Comparison of ENCODE assay signal across 18 mouse cellular contexts in genomic region chr10:118617291-118618044, GRCm38 (mm10).
DNase-seq lines count a peak whose midpoint lies in the region; ATAC-seq lines count a peak whose summit lies in the region.
"Had no signal": no experiment of that assay in that cellular context is flagged by ENCODE, and none has a peak within 500 bp of the region (broad histone marks: within the 10 kb centered on the region; RNA-seq: fewer than 3 reads in every experiment).

No protein-coding gene starts in this region.

- no peak overlapping the region for H3K27ac ChIP-seq in limb, embryonic 13.5 days
- H3K27ac ChIP-seq in limb, embryonic 10.5 days: no peak overlapping the region
- no peak overlapping the region for H3K27ac ChIP-seq in hindbrain, embryonic 16.5 days (ENCODE audit: low read depth, low read length)
- H3K27ac ChIP-seq: embryonic facial prominence, embryonic 15.5 days; hindbrain, embryonic 12.5 days; lung, embryonic 15.5 days had no signal

- H3K27me3 ChIP-seq in limb, embryonic 13.5 days: no peaks in the 10 kb centered on the region
- no peaks in the 10 kb centered on the region for H3K27me3 ChIP-seq in limb, embryonic 10.5 days (ENCODE audit: low read depth, poor library complexity, severe bottlenecking)
- H3K27me3 ChIP-seq in hindbrain, embryonic 16.5 days (replicated peaks; ENCODE audit: control insufficient read depth, insufficient read depth, low read length): no peaks in the 10 kb centered on the region
- H3K27me3 ChIP-seq: embryonic facial prominence, embryonic 15.5 days; hindbrain, embryonic 12.5 days; lung, embryonic 15.5 days had no signal

- no peaks in the 10 kb centered on the region for H3K9me3 ChIP-seq in limb, embryonic 13.5 days
- no peaks in the 10 kb centered on the region for H3K9me3 ChIP-seq in limb, embryonic 10.5 days (replicated peaks)
- H3K9me3 ChIP-seq in hindbrain, embryonic 16.5 days (ENCODE audit: control insufficient read depth, low read length): no peaks in the 10 kb centered on the region
- H3K9me3 ChIP-seq: embryonic facial prominence, embryonic 15.5 days; hindbrain, embryonic 12.5 days; lung, embryonic 15.5 days had no signal

- H3K4me3 ChIP-seq in limb, embryonic 13.5 days: no peak overlapping the region
- H3K4me3 ChIP-seq in limb, embryonic 10.5 days: no peak overlapping the region
- no peak overlapping the region for H3K4me3 ChIP-seq in hindbrain, embryonic 16.5 days (ENCODE audit: low read length)
- H3K4me3 ChIP-seq: embryonic facial prominence, embryonic 15.5 days; hindbrain, embryonic 12.5 days; lung, embryonic 15.5 days; megakaryocyte, embryonic 14.5 days had no signal

- no peaks in the 10 kb centered on the region for H3K36me3 ChIP-seq in limb, embryonic 13.5 days
- no peaks in the 10 kb centered on the region for H3K36me3 ChIP-seq in limb, embryonic 10.5 days
- H3K36me3 ChIP-seq in hindbrain, embryonic 16.5 days (ENCODE audit: control insufficient read depth, insufficient read depth, low read length): no peaks in the 10 kb centered on the region
- H3K36me3 ChIP-seq: embryonic facial prominence, embryonic 15.5 days; hindbrain, embryonic 12.5 days; lung, embryonic 15.5 days had no signal

- H3K4me1 ChIP-seq in limb, embryonic 13.5 days: no peaks in the 10 kb centered on the region
- H3K4me1 ChIP-seq in limb, embryonic 10.5 days: no peaks in the 10 kb centered on the region
- no peaks in the 10 kb centered on the region for H3K4me1 ChIP-seq in hindbrain, embryonic 16.5 days (ENCODE audit: control insufficient read depth, insufficient read depth, low read depth, low read length)
- H3K4me1 ChIP-seq: embryonic facial prominence, embryonic 15.5 days; hindbrain, embryonic 12.5 days; lung, embryonic 15.5 days; megakaryocyte, embryonic 14.5 days had no signal

- 87% methylated on average over 6 of the region's 6 CpGs for WGBS in limb, embryonic 13.5 days
- WGBS in limb, embryonic 10.5 days: 86% methylated on average over 6 of the region's 6 CpGs
- WGBS in hindbrain, embryonic 16.5 days: 81% methylated on average over 6 of the region's 6 CpGs

- ATAC-seq in limb, embryonic 13.5 days (ENCODE audit: low FRiP score, low read depth): peak; percentile 54; the same call in 1 of the 2 replicates
- no peak for ATAC-seq in megakaryocyte-erythroid progenitor cell, adult 5-6 weeks (replicated peaks; ENCODE audit: low FRiP score, low TSS enrichment, poor library complexity, severe bottlenecking)
- no peak for ATAC-seq in hindbrain, embryonic 16.5 days
- ATAC-seq: forebrain, embryonic 16.5 days had no signal

- DNase-seq in heart, adult 11 months: peak; percentile 78
- no peak for DNase-seq in heart, adult 9 months (ENCODE audit: low spot score in 2 of 2)
- DNase-seq in limb, embryonic 10.5 days (ENCODE audit: low spot score): no peak
- DNase-seq in left cerebral cortex, postnatal 25 days (ENCODE audit: low spot score in 2 of 2): peak; percentile 42 to 72
- DNase-seq in telencephalon, adult 2 months (ENCODE audit: low read depth, low spot score): peak; percentile 44
- DNase-seq: adrenal gland, postnatal 25 days; B cell, adult 2 months; cerebellum, postnatal 36 days; kidney, adult 2 months; thymus, adult 2 months had no signal

- no peak overlapping the region for H3K4me2 ChIP-seq in limb, embryonic 13.5 days (replicated peaks)
- H3K4me2 ChIP-seq in hindbrain, embryonic 16.5 days (ENCODE audit: low read length): no peak overlapping the region
- H3K4me2 ChIP-seq: embryonic facial prominence, embryonic 15.5 days; hindbrain, embryonic 12.5 days; lung, embryonic 15.5 days had no signal

- intact Hi-C loops in left cerebral cortex, postnatal 25 days (cut with DNase I): no loop called here

- H3K9ac ChIP-seq in limb, embryonic 13.5 days: no peak overlapping the region
- no peak overlapping the region for H3K9ac ChIP-seq in hindbrain, embryonic 16.5 days (ENCODE audit: low read depth, low read length)
- H3K9ac ChIP-seq: embryonic facial prominence, embryonic 15.5 days; hindbrain, embryonic 12.5 days; lung, embryonic 15.5 days had no signal

Comparison
In these comparisons a context has a peak if more than half of its experiments do, and no peak if none do; other contexts are left out.
1. DNase-seq: peak in heart, adult 11 months (single experiment), left cerebral cortex, postnatal 25 days (2 of 2) and telencephalon, adult 2 months (single experiment); none in heart, adult 9 months (0 of 2) and limb, embryonic 10.5 days (single experiment).